Mouse (Mus musculus) heart, embryonic 14.5 days (tissue): ENCODE results near the gene Gm10643. TPM values are rescaled to one million over a fixed set of nuclear protein-coding genes. Genes with fewer than 3 reads are reported as not detected.

Experiments used
- ATAC-seq: fragments of 200-750 bp; cut with Nextera tagmentation; 2 replicates; pipeline ENCODE4 v1.8.0; 2017; ENCODE audit warnings: low read depth, moderate TSS enrichment; ENCODE audit not compliant: insufficient number of reproducible peaks, insufficient read depth, low FRiP score
- H3K27ac ChIP-seq, 2 experiments: fragments of 200-500 bp in 1 of 2; fragments of 300-500 bp in 1 of 2; sonication (generic) in 1 of 2; replicated peaks in 1 of 2; 2 replicates each; pipeline ENCODE4 v1.5.1; 2012 to 2014; ENCODE audit warnings: low read depth in 2 of 2, low read length in 2 of 2, control low read depth in 1 of 2, mild to moderate bottlenecking in 1 of 2, mixed read lengths in 1 of 2; ENCODE audit not compliant: control insufficient read depth in 1 of 2, insufficient read depth in 1 of 2
- H3K27me3 ChIP-seq: fragments of 300-500 bp; sonication (generic); 2 replicates; pipeline ENCODE4 v1.6.1; 2014; ENCODE audit warnings: mild to moderate bottlenecking, low read length, control low read depth; ENCODE audit not compliant: control insufficient read depth, insufficient read depth
- H3K36me3 ChIP-seq: fragments of 300-500 bp; sonication (generic); 2 replicates; pipeline ENCODE4 v1.6.1; 2014; ENCODE audit warnings: mild to moderate bottlenecking, control low read depth, low read length, mixed read lengths; ENCODE audit not compliant: control insufficient read depth, insufficient read depth
- H3K4me1 ChIP-seq, 2 experiments: fragments of 200-500 bp in 1 of 2; fragments of 300-500 bp in 1 of 2; sonication (generic) in 1 of 2; 2 replicates each; pipeline ENCODE4 v1.6.1; 2012 to 2014; ENCODE audit warnings: low read length in 2 of 2, control low read depth in 1 of 2, mixed read lengths in 1 of 2; ENCODE audit not compliant: control insufficient read depth in 2 of 2, insufficient read depth in 2 of 2
- H3K4me2 ChIP-seq: fragments of 300-500 bp; sonication (generic); 2 replicates; pipeline ENCODE4 v1.6.1; 2014; ENCODE audit warnings: mild to moderate bottlenecking, low read length
- H3K4me3 ChIP-seq, 2 experiments: fragments of 200-500 bp in 1 of 2; fragments of 300-500 bp in 1 of 2; sonication (generic) in 1 of 2; 2 replicates each; pipeline ENCODE4 v1.5.1; 2012 to 2014; ENCODE audit warnings: low read length in 2 of 2, mild to moderate bottlenecking in 2 of 2, control low read depth in 1 of 2, low read depth in 1 of 2, moderate library complexity in 1 of 2; ENCODE audit not compliant: control insufficient read depth in 1 of 2, insufficient read depth in 1 of 2
- H3K9ac ChIP-seq: fragments of 300-500 bp; sonication (generic); 2 replicates; pipeline ENCODE4 v1.6.1; 2014; ENCODE audit warnings: mild to moderate bottlenecking, low read length
- H3K9me3 ChIP-seq: fragments of 300-500 bp; sonication (generic); 2 replicates; pipeline ENCODE4 v1.6.1; 2016; ENCODE audit warnings: low read length, control low read depth; ENCODE audit not compliant: control insufficient read depth
- WGBS: fragments of 180-500 bp; shearing (Covaris S2); extraction: QIAGEN DNeasy Blood & Tissue Kit; methylation state at CpG from one replicate; pipeline ENCODE4 v1.1.7; 2014; 5-methylcytosine and 5-hydroxymethylcytosine counted together
- polyA plus RNA-seq: library from polyadenylated mRNA; unstranded; fragments of >200 nt; fragmentation: Nextera tagmentation; extraction: Ambion mirVana; gene quantifications from 2 replicates; pipeline ENCODE4 v1.2.1, GENCODE M21; 2014

The Gm10643 gene
- polyA plus RNA-seq, 1 experiment from 2014 or later, result 1.6 TPM

DNA sequence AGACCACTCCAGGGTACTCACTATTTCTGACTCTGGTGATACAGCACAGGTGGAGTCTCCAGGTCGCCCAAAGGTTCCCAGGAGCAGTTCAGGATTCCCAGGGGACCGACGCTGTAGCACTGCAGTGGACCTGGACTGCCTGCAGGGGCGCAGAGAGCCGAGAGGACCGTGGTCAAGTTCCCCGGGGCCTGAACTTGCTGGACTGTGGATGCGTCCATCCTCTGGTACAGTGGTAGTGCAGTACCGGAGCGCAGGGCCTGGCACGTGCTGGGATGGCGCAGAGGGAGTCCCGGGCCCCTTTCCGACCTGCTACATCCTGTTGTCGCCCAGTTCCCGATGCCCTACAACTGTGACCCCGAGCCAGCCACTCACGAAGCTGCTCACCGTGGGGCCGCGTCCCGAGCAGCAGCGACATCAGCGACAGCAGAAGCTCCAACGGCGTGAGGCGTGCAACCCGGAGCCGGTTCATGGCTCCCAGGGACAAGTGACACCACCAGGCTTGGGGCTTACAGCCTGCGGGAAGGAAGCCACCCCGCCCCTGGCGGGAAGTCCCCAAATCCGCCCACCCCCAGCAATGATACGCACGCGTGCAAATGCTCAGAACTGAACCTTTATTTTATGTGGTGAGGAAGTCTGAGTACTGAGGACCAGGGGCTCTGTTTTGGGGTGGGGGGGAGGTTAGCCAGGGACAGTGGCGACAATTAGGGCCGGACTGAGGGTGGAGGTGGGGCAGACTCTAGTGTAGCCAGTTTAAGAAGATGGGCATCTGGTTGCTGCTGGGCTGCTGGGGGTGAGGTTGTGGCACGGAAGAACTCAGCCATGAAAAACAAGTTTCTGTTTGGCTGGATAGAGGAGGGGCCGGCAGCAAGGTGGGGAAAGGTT, 22.6 kb downstream of the Gm10643 start, which contains the start of gene Il27ra:
Gene Il27ra, minus strand, starts transcription at position 524 of the 882 bp plus-strand sequence.
- Histone ChIP-seq H3K4me1 (peaks cover 13 to 16% of the 10 kb centered on the region in 2 experiments; a peak in 3 of 4 replicates), H3K4me3 (peak within 1 kb of the TSS; percentile 44 to 56), H3K4me2 (peak within 1 kb of the TSS; percentile 79), H3K9ac (peak within 1 kb of the TSS; percentile 66), H3K9me3 (no peaks in the 10 kb centered on the region), H3K27me3 (peaks cover 31% of the 10 kb centered on the region), H3K27ac (peak within 1 kb of the TSS; percentile 10 to 29; a peak in 1 of 4 replicates), H3K36me3 (no peaks in the 10 kb centered on the region)
- WGBS, result 4% methylated on average over 38 of the region's 40 CpGs
- ATAC-seq, result peak; percentile 57

DNA sequence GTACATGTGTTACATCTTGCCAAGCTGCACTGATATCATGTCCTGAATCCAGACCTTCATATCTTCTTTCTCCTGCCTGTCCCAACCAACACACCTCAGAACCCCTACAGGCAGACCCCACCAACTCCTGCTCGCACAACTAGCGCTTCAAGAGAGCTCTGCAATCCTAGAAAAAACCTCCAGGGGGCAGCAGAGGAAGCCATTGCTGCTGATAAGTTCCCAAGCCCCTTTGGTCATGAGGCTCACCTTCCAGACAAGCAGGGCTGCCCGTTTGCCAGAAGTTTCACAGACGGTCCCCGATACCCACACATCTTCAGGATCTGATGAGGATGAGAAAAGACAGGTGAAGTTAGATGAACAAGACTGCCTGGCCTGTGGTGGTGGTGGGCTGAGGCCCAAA, 25.9 kb downstream of the Gm10643 start:
- H3K36me3 ChIP-seq, result no peaks in the 10 kb centered on the region
- H3K4me2 ChIP-seq, result no peak overlapping the region
- H3K27ac ChIP-seq, result no peak overlapping the region
- no peak overlapping the region for H3K4me3 ChIP-seq
- H3K9me3 ChIP-seq, result no peaks in the 10 kb centered on the region
- H3K27me3 ChIP-seq, result peaks cover 17% of the 10 kb centered on the region
- no peak for ATAC-seq
- 4% methylated on average over 5 of the region's 5 CpGs for WGBS
- peaks cover 13% of the 10 kb centered on the region in 2 experiments; a peak in 3 of 4 replicates for H3K4me1 ChIP-seq
- H3K9ac ChIP-seq, result no peak overlapping the region

DNA sequence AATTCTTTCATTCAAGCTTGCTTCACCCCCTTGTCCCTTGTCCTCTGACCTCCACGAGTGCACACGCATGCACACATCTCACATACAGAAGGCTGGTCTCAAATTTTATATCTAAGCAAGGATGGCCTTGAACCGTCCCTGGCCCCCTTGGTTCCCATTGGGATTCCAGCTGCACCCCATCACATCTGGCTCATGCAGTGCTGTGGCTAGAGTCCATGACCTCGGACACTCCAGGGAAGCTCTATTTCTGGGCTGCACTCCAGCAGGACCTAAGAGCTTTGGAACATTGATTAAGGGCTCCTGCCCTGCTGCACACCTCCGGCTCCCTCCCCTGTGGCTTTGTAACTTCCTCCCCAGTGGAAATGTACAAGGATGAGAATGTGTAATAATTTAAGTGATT, 26.9 kb downstream of the Gm10643 start:
- Histone ChIP-seq H3K4me1 (peaks cover 13% of the 10 kb centered on the region in 2 experiments; a peak in 3 of 4 replicates), H3K4me3 (no peak overlapping the region), H3K36me3 (no peaks in the 10 kb centered on the region), H3K27ac (no peak overlapping the region), H3K4me2 (no peak overlapping the region), H3K9me3 (no peaks in the 10 kb centered on the region), H3K27me3 (peaks cover 7% of the 10 kb centered on the region), H3K9ac (no peak overlapping the region)
- no peak for ATAC-seq
- WGBS, result 57% methylated on average over 5 of the region's 5 CpGs

- 74% methylated on average over 4 of the region's 4 CpGs for WGBS
- Histone ChIP-seq H3K36me3 (no peaks in the 10 kb centered on the region), H3K4me2 (no peak overlapping the region), H3K9me3 (no peaks in the 10 kb centered on the region), H3K4me3 (no peak overlapping the region), H3K27me3 (peaks cover 11% of the 10 kb centered on the region), H3K9ac (no peak overlapping the region), H3K4me1 (no peaks in the 10 kb centered on the region), H3K27ac (no peak overlapping the region)
- ATAC-seq, result no peak
Measured at GRCm38 (mm10) chr8:84032777-84033176, 32.2 kb downstream of the Gm10643 start.

- H3K27ac ChIP-seq, result no peak overlapping the region
- peaks cover 5 to 10% of the 10 kb centered on the region in 2 experiments; a peak in 3 of 4 replicates for H3K4me1 ChIP-seq
- H3K4me3 ChIP-seq, result no peak overlapping the region
- ATAC-seq, result no peak
- no peak overlapping the region for H3K4me2 ChIP-seq
- H3K9me3 ChIP-seq, result no peaks in the 10 kb centered on the region
- no peak overlapping the region for H3K9ac ChIP-seq
- WGBS, result 76% methylated on average over 5 of the region's 5 CpGs
- no peaks in the 10 kb centered on the region for H3K36me3 ChIP-seq
- H3K27me3 ChIP-seq, result peaks cover 37% of the 10 kb centered on the region
Measured at GRCm38 (mm10) chr8:84029272-84029671, 35.7 kb downstream of the Gm10643 start.

- Histone ChIP-seq H3K4me1 (peaks cover 17 to 28% of the 10 kb centered on the region in 2 experiments), H3K36me3 (no peaks in the 10 kb centered on the region), H3K27me3 (peaks cover 38% of the 10 kb centered on the region), H3K9me3 (no peaks in the 10 kb centered on the region), H3K4me2 (no peak overlapping the region), H3K27ac (no peak overlapping the region), H3K9ac (no peak overlapping the region), H3K4me3 (no peak overlapping the region)
- ATAC-seq, result no peak
- 15% methylated on average over 10 of the region's 10 CpGs for WGBS
Measured at GRCm38 (mm10) chr8:84027449-84027848, 37.5 kb downstream of the Gm10643 start.

DNA sequence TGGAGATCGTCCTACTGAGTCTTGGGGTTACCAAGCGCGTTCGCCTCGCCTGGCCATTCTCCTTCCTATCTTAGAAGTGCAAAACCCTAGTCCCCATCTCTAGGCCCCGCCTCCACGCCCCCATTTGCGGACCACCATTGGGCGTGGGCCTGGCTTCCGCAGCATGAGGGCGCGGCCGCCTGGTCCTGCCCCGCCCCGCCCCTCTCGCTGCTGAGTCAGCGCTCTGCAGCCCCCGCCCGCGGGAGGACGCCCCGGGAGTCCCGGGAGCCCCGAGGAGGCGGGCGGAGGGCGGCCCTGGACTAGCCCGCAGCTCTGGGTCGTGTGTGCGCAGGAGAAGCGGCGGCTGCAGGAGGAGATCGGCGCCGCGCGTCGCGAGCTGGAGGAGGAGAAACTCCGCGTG, 39.1 kb downstream of the Gm10643 start:
- H3K4me1 ChIP-seq, result peaks cover 24 to 42% of the 10 kb centered on the region in 2 experiments
- H3K36me3 ChIP-seq, result no peaks in the 10 kb centered on the region
- peaks cover 50% of the 10 kb centered on the region for H3K27me3 ChIP-seq
- no peaks in the 10 kb centered on the region for H3K9me3 ChIP-seq
- WGBS, result under 1% methylated on average over 41 of the region's 41 CpGs
- 0 out of 2 replicates have a peak, but pooled peaks have one; percentile 20 for ATAC-seq
- H3K27ac ChIP-seq, result no peak overlapping the region
- peak overlapping the region; percentile 54 for H3K9ac ChIP-seq
- peak overlapping the region; percentile 37 to 45 for H3K4me3 ChIP-seq
- H3K4me2 ChIP-seq, result peak overlapping the region; percentile 80
